Mouse (Mus musculus) spleen, adult 2 months (tissue): Measurements from ENCODE around the gene Tead3.

Source experiments
- CTCF ChIP-seq: fragments of 200-500 bp; IDR thresholded peaks from 2 replicates; pipeline ENCODE4 v1.5.1; 2011; ENCODE audit warnings: mild to moderate bottlenecking, inconsistent platforms; ENCODE audit not compliant: insufficient read depth, insufficient read length, insufficient replicate concordance; ENCODE audit errors: extremely low read depth
- POLR2A ChIP-seq: fragments of 200-500 bp; IDR thresholded peaks from 2 replicates; pipeline ENCODE4 v1.6.1; 2011; ENCODE audit warnings: low read depth, low read length, inconsistent platforms

- TF ChIP-seq CTCF (no peak), POLR2A (no peak)
Measured at GRCm38 (mm10) chr17:28363507-28363906, 12.9 kb upstream of the Tead3 start.
